Mouse (Mus musculus) heart, postnatal 10 days (tissue): Measurements from ENCODE around the gene Slc7a6. TPM values are rescaled to one million over a fixed set of nuclear protein-coding genes. Genes with fewer than 3 reads are reported as not detected.

Source experiments
- DNase-seq, 2 experiments: peaks; one replicate each; pipeline ENCODE4 v3.0.0; 2021
- intact Hi-C: fragments of 180-260 bp; cut with DNase I; formaldehyde crosslinking; loops from one replicate; pipeline ENCODE4 v1.15.1; 2025
- total RNA-seq, 2 experiments: library from RNA; stranded (reverse); gene quantifications; 2 replicates each; pipeline ENCODE4 v1.2.3; 2021

The Slc7a6 gene
- total RNA-seq, 2 experiments from 2014 or later = 17.8 to 20.3 TPM

GRCm38 (mm10) chr8:106138616-106139015 lies 30.0 kb upstream of the Slc7a6 start:
- intact Hi-C loops = no loop called here
- DNase-seq = no peak

- intact Hi-C loops = loop anchor here (1.0 to 5.0 kb wide), 3 partner anchors 25 to 262 kb away; no protein-coding TSS in a partner anchor
Measured at GRCm38 (mm10) chr8:106140191-106140590, 28.5 kb upstream of the Slc7a6 start.

GRCm38 (mm10) chr8:106140769-106141168 lies 27.9 kb upstream of the Slc7a6 start:
- intact Hi-C loops = loop anchor here (1.0 to 5.0 kb wide), 4 partner anchors 24 to 262 kb away; no protein-coding TSS in a partner anchor
- peak; percentile 86 to 92 for DNase-seq

More at GRCm38 (mm10) chr8:106140191-106140590, 28.5 kb upstream of the Slc7a6 start:
- no peak for DNase-seq

GRCm38 (mm10) chr8:106145331-106145730 lies 23.3 kb upstream of the Slc7a6 start:
- peak in 1 of 2 experiments; percentile 26 for DNase-seq
- intact Hi-C loops = no loop called here

- intact Hi-C loops = no loop called here
- no peak for DNase-seq
Measured at GRCm38 (mm10) chr8:106146014-106146413, 22.6 kb upstream of the Slc7a6 start.

GRCm38 (mm10) chr8:106147868-106148565 lies 20.6 kb upstream of the Slc7a6 start:
- peak in 1 of 2 experiments; percentile 47 for DNase-seq
- intact Hi-C loops = no loop called here

GRCm38 (mm10) chr8:106149025-106149424 lies 19.6 kb upstream of the Slc7a6 start:
- intact Hi-C loops = no loop called here
- DNase-seq = no peak

- intact Hi-C loops = no loop called here
Measured at GRCm38 (mm10) chr8:106149801-106150652, 18.6 kb upstream of the Slc7a6 start, which contains the start of gene Pla2g15. TSS of gene Pla2g15 (plus strand) at chr8:106150399.

GRCm38 (mm10) chr8:106150653-106151000 lies 18.0 kb upstream of the Slc7a6 start:
- intact Hi-C loops = no loop called here

More at GRCm38 (mm10) chr8:106149801-106150652, 18.6 kb upstream of the Slc7a6 start, which contains the start of gene Pla2g15:
- DNase-seq = peak; percentile 94 to 95

GRCm38 (mm10) chr8:106151041-106151440 lies 17.6 kb upstream of the Slc7a6 start:
- intact Hi-C loops = no loop called here
- peak in 1 of 2 experiments; percentile 20 for DNase-seq

More at GRCm38 (mm10) chr8:106150653-106151000, 18.0 kb upstream of the Slc7a6 start:
- no peak for DNase-seq

- intact Hi-C loops = no loop called here
- no peak for DNase-seq
Measured at GRCm38 (mm10) chr8:106152876-106153275, 15.8 kb upstream of the Slc7a6 start.

GRCm38 (mm10) chr8:106157419-106157818 lies 11.2 kb upstream of the Slc7a6 start:
- intact Hi-C loops = no loop called here
- DNase-seq = no peak

- peak; percentile 59 to 63 for DNase-seq
- intact Hi-C loops = no loop called here
Measured at GRCm38 (mm10) chr8:106158381-106158780, 10.3 kb upstream of the Slc7a6 start.

GRCm38 (mm10) chr8:106159876-106160275 lies 8.8 kb upstream of the Slc7a6 start:
- no peak for DNase-seq
- intact Hi-C loops = no loop called here

- DNase-seq = no peak
- intact Hi-C loops = no loop called here
Measured at GRCm38 (mm10) chr8:106163251-106163650, 5.4 kb upstream of the Slc7a6 start.

GRCm38 (mm10) chr8:106165460-106165859 lies 3.2 kb upstream of the Slc7a6 start:
- intact Hi-C loops = loop anchor here (2.0 kb wide), 1 partner anchor 25 kb away; no protein-coding TSS in a partner anchor
- DNase-seq = peak; percentile 71 to 83

GRCm38 (mm10) chr8:106169017-106169933 lies 618 bp downstream of the Slc7a6 start:
- intact Hi-C loops = loop anchor here (2.0 kb wide), 1 partner anchor 30 kb away; no protein-coding TSS in a partner anchor

GRCm38 (mm10) chr8:106169934-106170480 lies 1.4 kb downstream of the Slc7a6 start:
- intact Hi-C loops = loop anchor here (2.0 kb wide), 1 partner anchor 29 kb away; no protein-coding TSS in a partner anchor
- DNase-seq = no peak

More at GRCm38 (mm10) chr8:106169017-106169933, 618 bp downstream of the Slc7a6 start:
- DNase-seq = peak in 1 of 2 experiments; percentile 56

- DNase-seq = no peak
- intact Hi-C loops = no loop called here
Measured at GRCm38 (mm10) chr8:106173566-106173965, 4.9 kb downstream of the Slc7a6 start.

GRCm38 (mm10) chr8:106176891-106177290 lies 8.2 kb downstream of the Slc7a6 start:
- intact Hi-C loops = no loop called here
- DNase-seq = no peak
